Mouse (Mus musculus) splenic B cell, adult 2 months (primary cell): ENCODE data around the gene Osbpl6.

Source experiments
- DNase-seq: peaks from one replicate; pipeline ENCODE4 v3.0.0-alpha.2; 2011; ENCODE audit warnings: low read depth, low spot score
- H3K27me3 ChIP-seq: 2 replicates; pipeline ENCODE4 v1.6.1; 2012; ENCODE audit warnings: mild to moderate bottlenecking, low read length, moderate library complexity, mixed read lengths; ENCODE audit not compliant: control insufficient read depth, poor library complexity, insufficient read depth, severe bottlenecking
- H3K36me3 ChIP-seq: 2 replicates; pipeline ENCODE4 v1.6.1; 2012; ENCODE audit warnings: mild to moderate bottlenecking, low read length, moderate library complexity, mixed read lengths; ENCODE audit not compliant: control insufficient read depth, poor library complexity, insufficient read depth, severe bottlenecking

Osbpl6 gene

DNA sequence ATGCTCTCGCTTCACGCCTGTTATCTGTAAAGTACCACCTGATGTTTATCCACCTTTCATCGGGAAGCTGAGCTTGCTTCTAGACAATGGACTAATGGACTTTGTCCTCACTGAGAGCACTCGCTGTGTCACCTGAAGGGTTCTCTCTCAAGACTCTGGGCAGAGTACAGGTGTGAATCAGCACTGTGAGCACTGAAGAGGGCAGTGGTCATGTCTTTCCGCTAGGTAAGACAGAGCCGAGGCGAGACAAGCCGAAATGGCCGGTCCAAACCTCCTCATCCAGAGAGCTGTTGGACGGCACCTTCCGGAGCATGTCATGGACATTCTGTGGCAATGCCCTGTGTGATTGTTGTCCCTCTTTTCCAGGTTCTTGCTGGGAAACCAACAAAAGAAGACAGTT is 92.6 kb downstream of the Osbpl6 start:
- H3K36me3 ChIP-seq: no peaks in the 10 kb centered on the region
- no peak for DNase-seq
- no peaks in the 10 kb centered on the region for H3K27me3 ChIP-seq

DNA sequence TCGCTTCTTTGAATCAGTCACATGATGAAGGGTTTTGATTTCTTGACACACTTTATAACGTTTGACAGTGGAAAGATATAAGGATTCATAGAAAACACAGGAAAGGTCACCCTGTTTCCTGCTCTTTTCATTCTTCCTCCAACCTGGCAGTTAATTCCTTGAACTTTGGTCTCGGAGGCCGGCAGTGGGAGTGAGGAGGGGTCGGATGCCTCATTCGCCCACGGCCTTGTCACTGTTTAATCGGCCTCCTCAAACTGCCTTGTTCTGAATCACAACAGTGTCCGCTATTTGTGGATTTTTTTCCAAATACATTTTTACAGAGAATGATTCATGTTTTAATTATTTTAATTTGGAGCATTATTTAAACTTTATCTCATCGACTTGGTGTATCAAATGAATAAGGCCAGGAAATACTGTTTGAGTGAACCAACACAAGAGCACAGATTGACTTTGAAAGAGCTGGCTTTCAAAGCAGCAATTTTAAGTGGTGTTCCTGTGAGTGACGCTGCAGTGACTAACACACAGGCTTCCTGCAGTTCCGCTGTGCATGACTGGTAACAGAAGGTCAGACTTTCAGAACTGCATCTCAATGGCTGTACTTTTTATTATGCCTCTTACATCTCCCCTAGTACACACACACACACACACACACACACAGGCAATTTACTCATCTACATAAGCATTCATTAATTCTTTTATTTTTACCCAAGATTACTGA is 98.0 kb downstream of the Osbpl6 start:
- DNase-seq: no peak
- Histone ChIP-seq H3K36me3 (no peaks in the 10 kb centered on the region), H3K27me3 (no peaks in the 10 kb centered on the region)

DNA sequence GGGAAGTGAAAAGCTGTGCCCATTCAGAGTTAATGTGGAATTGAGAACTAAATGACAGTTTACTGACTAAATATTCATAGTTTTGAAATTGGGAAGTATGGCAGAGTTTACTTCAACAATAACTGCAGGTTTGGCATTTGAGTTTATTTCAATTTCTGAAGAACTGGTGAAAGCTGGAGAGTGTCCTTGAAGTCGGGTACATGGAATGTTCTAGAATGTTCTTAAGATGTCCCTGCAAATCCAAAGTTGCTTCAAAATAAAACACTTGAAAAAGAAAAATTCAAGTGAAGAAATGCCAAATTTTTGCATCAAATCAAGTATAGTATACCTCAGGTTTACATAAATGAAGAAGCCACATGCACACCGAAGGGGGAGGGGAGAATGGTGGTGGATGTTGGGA is 98.7 kb downstream of the Osbpl6 start:
- no peak for DNase-seq
- H3K27me3 ChIP-seq: no peaks in the 10 kb centered on the region
- H3K36me3 ChIP-seq: no peaks in the 10 kb centered on the region

DNA sequence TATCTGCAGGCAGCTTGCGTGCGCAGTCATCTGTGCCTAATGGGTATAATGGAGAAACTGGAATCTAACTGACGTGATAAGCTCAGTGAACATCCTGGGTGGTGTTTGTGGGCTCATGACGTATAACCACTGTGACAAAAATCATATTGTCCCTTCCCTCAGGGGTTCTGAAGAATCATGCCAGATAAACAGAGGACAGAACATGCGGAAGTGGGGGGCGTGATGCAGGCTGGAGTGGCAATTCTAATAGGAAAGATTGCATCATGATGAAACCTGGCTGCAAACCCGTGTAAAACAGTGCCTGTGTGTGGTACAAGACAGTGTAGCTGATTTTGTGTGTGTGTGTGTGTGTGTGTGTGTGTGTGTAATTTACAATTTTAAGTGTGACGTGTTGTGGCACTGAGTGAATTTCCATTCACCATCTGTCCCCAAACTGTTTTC is 105.0 kb downstream of the Osbpl6 start:
- Histone ChIP-seq H3K36me3 (no peaks in the 10 kb centered on the region), H3K27me3 (no peaks in the 10 kb centered on the region)
- no peak for DNase-seq

DNA sequence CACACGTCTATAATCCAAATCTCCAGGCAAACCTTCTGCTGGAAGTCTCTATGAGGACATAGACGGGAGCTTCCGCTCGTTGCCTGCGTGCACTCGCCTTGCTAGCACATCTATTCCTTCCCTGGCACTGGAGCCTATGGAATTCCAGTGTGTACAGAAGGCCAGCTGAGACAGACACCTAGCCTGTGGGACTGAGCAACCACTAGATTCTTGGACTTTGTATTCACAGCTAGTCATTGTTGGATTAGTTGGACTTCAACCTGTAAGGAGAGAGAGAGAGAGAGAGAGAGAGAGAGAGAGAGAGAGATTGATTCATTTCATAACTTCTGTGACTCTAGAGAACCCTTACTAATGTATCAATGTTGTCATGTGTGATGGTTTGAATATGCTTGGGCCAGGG is 105.8 kb downstream of the Osbpl6 start:
- Histone ChIP-seq H3K27me3 (no peaks in the 10 kb centered on the region), H3K36me3 (no peaks in the 10 kb centered on the region)
- DNase-seq: no peak

DNA sequence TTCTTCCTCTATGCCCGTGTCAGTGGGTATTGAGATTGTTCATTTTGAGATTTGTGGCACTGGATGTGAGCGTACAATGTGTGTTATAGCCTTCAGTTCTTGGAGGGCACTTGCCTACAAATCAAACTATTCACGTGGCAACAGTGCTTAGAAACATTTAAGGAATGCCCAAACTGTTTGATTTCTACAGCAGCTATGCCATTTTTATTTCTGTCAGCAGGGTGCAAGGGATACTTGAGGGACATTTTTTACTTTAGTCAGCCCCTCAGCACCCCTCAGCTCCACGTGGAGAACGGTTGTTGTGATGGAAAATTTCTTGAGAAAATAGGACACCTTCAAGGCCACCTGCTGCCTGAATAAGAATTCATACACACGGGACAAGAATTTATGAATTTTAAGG is 106.6 kb downstream of the Osbpl6 start:
- Histone ChIP-seq H3K36me3 (no peaks in the 10 kb centered on the region), H3K27me3 (no peaks in the 10 kb centered on the region)
- DNase-seq: no peak

DNA sequence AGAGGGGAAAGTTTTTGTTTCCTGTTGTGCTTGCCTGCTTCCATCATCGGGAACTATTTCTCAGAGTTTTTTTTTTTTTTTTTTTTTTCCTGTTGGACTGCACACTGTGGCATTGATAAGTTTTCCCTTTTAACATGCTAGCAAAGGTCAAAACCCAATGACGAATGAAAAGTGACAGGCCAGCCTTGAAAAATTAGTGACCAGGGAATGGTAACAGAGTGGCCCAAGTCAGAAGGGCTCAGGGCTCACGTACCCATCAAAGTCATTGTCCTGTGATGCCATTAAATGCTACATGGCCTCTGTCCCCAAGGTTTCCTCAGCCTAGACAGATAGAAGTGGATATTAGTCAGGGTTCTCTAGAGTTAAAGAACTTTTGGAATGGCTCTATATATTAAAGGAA is 107.0 kb downstream of the Osbpl6 start:
- Histone ChIP-seq H3K36me3 (no peaks in the 10 kb centered on the region), H3K27me3 (no peaks in the 10 kb centered on the region)
- no peak for DNase-seq

DNA sequence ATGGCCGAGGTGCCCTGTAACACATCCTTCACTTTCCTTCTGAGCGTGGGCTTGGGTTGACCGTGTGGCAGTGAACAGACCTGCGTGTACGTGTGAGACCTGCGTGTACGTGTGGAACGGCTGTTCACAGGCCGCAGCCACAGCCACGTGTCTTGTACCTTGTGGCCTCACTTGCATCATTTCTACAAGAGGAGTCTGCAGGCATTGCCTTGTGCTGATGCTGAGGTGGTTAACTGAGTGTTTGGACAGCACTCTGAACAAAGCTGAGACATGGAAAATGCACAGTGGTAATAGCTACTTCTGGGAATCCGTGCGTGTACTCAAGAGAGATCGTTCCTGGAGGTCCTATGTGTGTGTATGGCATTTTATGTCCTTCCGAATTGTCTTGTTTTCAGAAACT is 111.2 kb downstream of the Osbpl6 start:
- no peak for DNase-seq
- no peaks in the 10 kb centered on the region for H3K36me3 ChIP-seq
- no peaks in the 10 kb centered on the region for H3K27me3 ChIP-seq

DNA sequence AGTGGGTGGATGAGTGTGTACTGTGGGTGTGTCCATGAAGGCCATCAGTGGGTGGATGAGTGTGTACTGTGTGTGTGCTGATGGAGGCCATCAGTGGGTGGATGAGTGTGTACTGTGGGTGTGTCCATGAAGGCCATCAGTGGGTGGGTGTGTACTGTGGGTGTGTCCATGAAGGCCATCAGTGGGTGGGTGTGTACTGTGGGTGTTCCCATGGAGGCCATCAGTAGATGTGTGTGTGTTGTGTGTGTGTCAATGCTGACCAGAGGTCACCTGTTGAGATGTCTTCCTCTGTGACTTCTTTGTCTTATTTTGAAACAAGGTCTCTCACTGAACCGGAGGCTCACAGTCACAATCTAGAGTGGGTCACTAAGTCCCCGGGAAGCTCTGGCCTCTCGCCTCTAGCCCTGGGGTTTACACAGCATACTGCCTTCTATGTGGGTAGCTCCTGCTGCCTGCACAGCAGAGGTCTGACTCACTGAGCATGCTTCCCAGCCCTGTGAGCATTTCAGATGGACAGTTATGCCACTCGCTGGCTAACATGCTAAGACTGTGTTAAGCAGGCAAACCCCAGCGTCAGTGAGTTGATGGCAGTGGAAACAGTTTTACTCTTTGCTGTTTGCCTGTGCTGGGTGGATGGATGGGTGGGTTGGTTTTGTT is 112.2 kb downstream of the Osbpl6 start:
- Histone ChIP-seq H3K27me3 (no peaks in the 10 kb centered on the region), H3K36me3 (no peaks in the 10 kb centered on the region)
- DNase-seq: no peak

DNA sequence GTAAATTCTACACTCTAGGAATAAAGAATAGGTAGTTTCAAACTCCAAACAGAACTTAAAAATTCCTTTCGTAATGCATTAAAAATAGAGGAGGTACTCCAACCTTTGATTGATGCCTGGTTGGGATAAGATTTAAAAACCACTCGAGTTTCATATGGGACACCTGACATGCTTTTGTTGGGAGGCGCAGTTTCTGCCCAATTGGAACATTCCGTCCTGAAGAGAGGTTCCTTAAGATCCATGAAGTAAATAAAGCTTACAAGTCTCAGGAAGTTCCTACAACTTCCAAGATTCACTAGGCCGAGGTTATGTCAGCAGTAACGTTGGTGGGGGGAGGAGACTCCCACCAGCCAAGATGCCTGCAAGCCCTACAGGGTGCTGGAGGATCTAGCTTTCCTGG is 115.3 kb downstream of the Osbpl6 start:
- no peaks in the 10 kb centered on the region for H3K36me3 ChIP-seq
- DNase-seq: no peak
- H3K27me3 ChIP-seq: no peaks in the 10 kb centered on the region

DNA sequence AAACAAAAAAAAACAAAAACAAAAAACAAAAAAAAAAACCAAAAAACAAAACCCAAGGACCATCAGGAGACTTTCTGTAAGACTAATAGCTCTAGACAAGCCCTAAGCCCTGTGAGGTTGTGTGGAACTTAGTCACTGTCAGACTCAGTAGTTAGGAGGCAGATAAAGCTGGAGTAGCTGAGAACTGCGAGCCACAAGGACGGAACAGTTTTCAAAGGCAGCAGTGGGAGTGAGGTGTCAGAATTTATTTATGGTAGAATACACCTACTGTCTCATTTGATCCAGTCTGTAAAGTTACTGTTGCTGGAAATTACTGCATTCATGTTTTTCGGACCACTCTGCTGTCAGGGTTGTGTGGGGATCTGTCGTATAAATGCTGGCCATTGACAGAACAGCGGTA is 118.1 kb downstream of the Osbpl6 start:
- H3K36me3 ChIP-seq: no peaks in the 10 kb centered on the region
- no peak for DNase-seq

DNA sequence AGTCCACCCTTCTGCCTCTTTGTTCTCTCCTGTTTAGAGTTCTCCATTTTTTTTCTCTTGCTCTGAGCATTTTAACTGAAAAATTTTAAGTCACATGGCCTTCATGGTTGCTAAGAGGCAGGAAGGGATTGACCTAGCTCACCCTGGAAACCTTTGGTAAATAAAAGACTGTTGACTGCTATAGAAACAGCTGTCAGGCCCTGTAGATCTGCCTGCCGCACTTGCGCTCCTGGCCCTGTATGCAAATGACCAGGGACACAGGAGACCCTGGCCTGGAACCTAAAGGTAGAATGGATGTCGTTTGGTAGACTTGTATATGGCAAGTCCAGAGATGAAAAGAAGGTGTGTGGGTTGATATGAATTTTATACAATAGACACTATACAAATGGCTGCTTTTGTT is 119.3 kb downstream of the Osbpl6 start:
- Histone ChIP-seq H3K36me3 (no peaks in the 10 kb centered on the region), H3K27me3 (no peaks in the 10 kb centered on the region)
- DNase-seq: no peak

More for the DNA sequence above, 118.1 kb downstream of the Osbpl6 start:
- no peaks in the 10 kb centered on the region for H3K27me3 ChIP-seq

DNA sequence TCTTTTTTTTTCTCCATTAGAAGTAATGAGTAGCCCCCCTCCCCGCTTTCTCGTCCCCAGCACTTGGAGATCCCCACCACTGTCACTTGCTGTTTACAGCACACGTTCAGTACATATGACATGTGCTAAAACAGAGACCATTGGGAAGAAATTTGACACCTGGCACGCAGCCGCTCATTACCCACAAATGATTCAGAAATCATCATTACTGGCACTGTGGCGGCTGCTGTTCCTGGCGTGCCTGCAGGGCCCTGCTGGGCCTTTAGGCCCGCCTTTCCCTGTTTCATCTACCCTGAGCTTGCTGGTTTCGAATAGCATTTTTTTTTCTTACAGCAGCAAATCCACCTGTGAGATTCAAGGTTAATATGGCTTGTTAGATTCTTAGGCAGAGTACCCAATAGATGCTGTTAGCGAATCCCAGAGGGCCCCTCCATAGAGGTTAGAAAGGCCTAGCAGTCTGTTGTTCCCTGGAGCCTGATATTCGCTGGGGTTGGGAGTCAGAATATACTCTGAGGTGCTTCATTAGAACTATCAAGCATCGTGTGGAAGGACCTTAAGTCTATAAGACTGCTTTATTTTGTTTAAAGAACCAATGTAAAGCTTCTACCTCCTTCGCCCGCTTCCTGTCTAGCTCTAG is 126.3 kb downstream of the Osbpl6 start:
- H3K27me3 ChIP-seq: no peaks in the 10 kb centered on the region
- no peaks in the 10 kb centered on the region for H3K36me3 ChIP-seq
- no peak for DNase-seq

DNA sequence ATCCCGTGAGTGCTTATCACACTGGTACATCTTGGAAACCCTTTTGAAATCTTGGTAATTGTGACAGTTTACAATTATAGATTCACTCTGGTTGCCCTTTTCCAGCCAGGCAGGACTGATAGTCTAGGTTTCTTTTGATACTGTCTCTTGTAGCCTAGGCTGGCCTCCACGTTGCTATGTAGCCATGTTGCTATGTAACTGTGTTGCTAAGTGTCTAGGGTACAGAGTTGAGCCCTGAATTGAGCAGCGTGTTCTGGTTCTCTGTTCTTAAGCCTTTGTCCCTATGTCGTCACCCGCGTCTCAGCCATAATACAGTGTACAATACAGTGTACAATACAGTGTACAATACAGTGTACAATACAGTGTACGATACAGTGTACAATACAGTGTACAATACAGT is 128.6 kb downstream of the Osbpl6 start:
- Histone ChIP-seq H3K36me3 (no peaks in the 10 kb centered on the region), H3K27me3 (no peaks in the 10 kb centered on the region)
- no peak for DNase-seq

DNA sequence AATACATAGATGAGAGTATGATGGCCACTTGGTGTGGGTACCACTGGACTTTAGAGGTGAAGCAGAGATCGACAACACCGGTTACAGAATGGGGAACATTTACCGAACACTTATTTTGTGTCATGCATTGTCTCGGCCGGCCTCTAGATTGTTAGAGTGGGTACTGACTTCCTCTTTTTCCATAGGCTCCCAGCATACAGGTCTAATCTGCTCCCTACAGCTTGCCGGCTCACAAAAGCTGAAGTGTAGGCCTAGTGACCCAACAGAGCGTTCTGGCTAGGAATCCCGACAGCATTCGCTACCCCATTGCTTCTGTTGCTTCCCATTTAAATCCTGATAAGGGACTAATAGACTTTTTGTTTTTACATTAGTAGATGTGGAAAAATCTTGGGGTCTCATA is 135.6 kb downstream of the Osbpl6 start:
- Histone ChIP-seq H3K36me3 (no peaks in the 10 kb centered on the region), H3K27me3 (no peaks in the 10 kb centered on the region)
- DNase-seq: no peak
